Mouse (Mus musculus): Measurements from ENCODE around the gene Ap1s1. TPM values are rescaled to one million over a fixed set of nuclear protein-coding genes. Genes with fewer than 3 reads are reported as not detected.
A peak's percentile ranks its signal among the peaks of the same experiment; 100 is the strongest.

Gene Ap1s1
- polyA plus RNA-seq, 1 experiment from 2014 or later = 146 TPM

- Histone ChIP-seq H3K9me3 (ENCODE audit: control insufficient read depth, low read length) (no peaks in the 10 kb centered on the region), H3K4me1 (replicated peaks; ENCODE audit: control insufficient read depth, insufficient read depth) (peaks cover 11% of the 10 kb centered on the region), H3K27me3 (ENCODE audit: control insufficient read depth, insufficient read depth, low read length) (peaks cover 24% of the 10 kb centered on the region), H3K4me2 (replicated peaks; ENCODE audit: low read depth) (peak overlapping the region; percentile 91), H3K27ac (replicated peaks) (no peak overlapping the region), H3K4me3 (ENCODE audit: low read depth, low read length) (peak overlapping the region; percentile 39), H3K9ac (ENCODE audit: low read length) (0 out of 2 replicates have a peak overlapping the region, but pooled peaks have one; percentile 27), H3K36me3 (ENCODE audit: control insufficient read depth, insufficient read depth, low read length) (peaks cover 7% of the 10 kb centered on the region)
- TF ChIP-seq CTCF (IDR thresholded peaks at IDR 0.05; ENCODE audit: low read depth) (peak; percentile 30; the same call in 1 of the 2 replicates), EP300 (optimal IDR thresholded peaks at IDR 0.05) (no peak)
- ATAC-seq (ENCODE audit: low FRiP score, low TSS enrichment) (peak; percentile 87), DNase-seq (ENCODE audit: low spot score) (peak; percentile 98)
- under 1% methylated on average over 40 of the region's 49 CpGs for WGBS
These were observed 13.3 kb downstream of the Ap1s1 start for GRCm38 (mm10) chr5:137032641-137033074.

GRCm38 (mm10) chr5:137032033-137032421 is 13.9 kb downstream of the Ap1s1 start:
- Histone ChIP-seq H3K4me2 (replicated peaks; ENCODE audit: low read depth) (peak overlapping the region; percentile 91), H3K4me1 (replicated peaks; ENCODE audit: control insufficient read depth, insufficient read depth) (peaks cover 11% of the 10 kb centered on the region), H3K27ac (replicated peaks) (no peak overlapping the region), H3K9ac (ENCODE audit: low read length) (no peak overlapping the region), H3K36me3 (ENCODE audit: control insufficient read depth, insufficient read depth, low read length) (peaks cover 1% of the 10 kb centered on the region), H3K27me3 (ENCODE audit: control insufficient read depth, insufficient read depth, low read length) (peaks cover 26% of the 10 kb centered on the region), H3K4me3 (ENCODE audit: low read depth, low read length) (peak overlapping the region; percentile 39), H3K9me3 (ENCODE audit: control insufficient read depth, low read length) (no peaks in the 10 kb centered on the region)
- TF ChIP-seq CTCF (IDR thresholded peaks at IDR 0.05; ENCODE audit: low read depth) (peak; percentile 46), EP300 (optimal IDR thresholded peaks at IDR 0.05) (no peak)
- under 1% methylated on average over 26 of the region's 33 CpGs for WGBS
- ATAC-seq (ENCODE audit: low FRiP score, low TSS enrichment) (no peak), DNase-seq (ENCODE audit: low spot score) (no peak)

- Histone ChIP-seq H3K4me1 (replicated peaks; ENCODE audit: control insufficient read depth, insufficient read depth) (peaks cover 11% of the 10 kb centered on the region), H3K27ac (replicated peaks) (no peak overlapping the region), H3K27me3 (ENCODE audit: control insufficient read depth, insufficient read depth, low read length) (peaks cover 27% of the 10 kb centered on the region), H3K9me3 (ENCODE audit: control insufficient read depth, low read length) (no peaks in the 10 kb centered on the region), H3K4me2 (replicated peaks; ENCODE audit: low read depth) (peak overlapping the region; percentile 91), H3K36me3 (ENCODE audit: control insufficient read depth, insufficient read depth, low read length) (no peaks in the 10 kb centered on the region; the same call in 1 of the 2 replicates), H3K9ac (ENCODE audit: low read length) (no peak overlapping the region), H3K4me3 (ENCODE audit: low read depth, low read length) (peak overlapping the region; percentile 39)
- WGBS = 2% methylated on average over 78 of the region's 78 CpGs
- no peak for ATAC-seq (ENCODE audit: low FRiP score, low TSS enrichment)
- peak; percentile 61 for DNase-seq (ENCODE audit: low spot score)
- TF ChIP-seq CTCF (IDR thresholded peaks at IDR 0.05; ENCODE audit: low read depth) = no peak
- TF ChIP-seq EP300 (optimal IDR thresholded peaks at IDR 0.05) = no peak
These were observed 14.6 kb downstream of the Ap1s1 start for GRCm38 (mm10) chr5:137031076-137032032.

- 14% methylated on average over 22 of the region's 22 CpGs for WGBS
- Histone ChIP-seq H3K36me3 (ENCODE audit: control insufficient read depth, insufficient read depth, low read length) (no peaks in the 10 kb centered on the region), H3K9me3 (ENCODE audit: control insufficient read depth, low read length) (no peaks in the 10 kb centered on the region), H3K4me2 (replicated peaks; ENCODE audit: low read depth) (no peak overlapping the region), H3K9ac (ENCODE audit: low read length) (no peak overlapping the region), H3K27me3 (ENCODE audit: control insufficient read depth, insufficient read depth, low read length) (peaks cover 29% of the 10 kb centered on the region), H3K27ac (replicated peaks) (no peak overlapping the region), H3K4me3 (ENCODE audit: low read depth, low read length) (0 out of 2 replicates have a peak overlapping the region, but pooled peaks have one; percentile 3), H3K4me1 (replicated peaks; ENCODE audit: control insufficient read depth, insufficient read depth) (peaks cover 11% of the 10 kb centered on the region)
- DNase-seq (ENCODE audit: low spot score) (no peak), ATAC-seq (ENCODE audit: low FRiP score, low TSS enrichment) (no peak)
- TF ChIP-seq CTCF (IDR thresholded peaks at IDR 0.05; ENCODE audit: low read depth) (no peak), EP300 (optimal IDR thresholded peaks at IDR 0.05) (no peak)
These were observed 15.5 kb downstream of the Ap1s1 start for GRCm38 (mm10) chr5:137030416-137030810.

GRCm38 (mm10) chr5:137029643-137030415 is 16.1 kb downstream of the Ap1s1 start:
- Histone ChIP-seq H3K4me3 (ENCODE audit: low read depth, low read length) (peak overlapping the region; percentile 20), H3K9me3 (ENCODE audit: control insufficient read depth, low read length) (no peaks in the 10 kb centered on the region), H3K4me1 (replicated peaks; ENCODE audit: control insufficient read depth, insufficient read depth) (peaks cover 11% of the 10 kb centered on the region), H3K27me3 (ENCODE audit: control insufficient read depth, insufficient read depth, low read length) (peaks cover 29% of the 10 kb centered on the region), H3K27ac (replicated peaks) (no peak overlapping the region), H3K36me3 (ENCODE audit: control insufficient read depth, insufficient read depth, low read length) (no peaks in the 10 kb centered on the region), H3K9ac (ENCODE audit: low read length) (no peak overlapping the region), H3K4me2 (replicated peaks; ENCODE audit: low read depth) (peak overlapping the region; percentile 46)
- under 1% methylated on average over 52 of the region's 52 CpGs for whole genome bisulfite sequencing
- TF ChIP-seq EP300 (optimal IDR thresholded peaks at IDR 0.05) = no peak
- TF ChIP-seq CTCF (IDR thresholded peaks at IDR 0.05; ENCODE audit: low read depth) = peak; percentile 5; the same call in 1 of the 2 replicates
- DNase-seq (ENCODE audit: low spot score) (peak; percentile 98), ATAC-seq (ENCODE audit: low FRiP score, low TSS enrichment) (peak; percentile 78)

Measured in stomach, postnatal 0 days (tissue).